Mouse (Mus musculus): ENCODE results near the gene Cir1.

DNA sequence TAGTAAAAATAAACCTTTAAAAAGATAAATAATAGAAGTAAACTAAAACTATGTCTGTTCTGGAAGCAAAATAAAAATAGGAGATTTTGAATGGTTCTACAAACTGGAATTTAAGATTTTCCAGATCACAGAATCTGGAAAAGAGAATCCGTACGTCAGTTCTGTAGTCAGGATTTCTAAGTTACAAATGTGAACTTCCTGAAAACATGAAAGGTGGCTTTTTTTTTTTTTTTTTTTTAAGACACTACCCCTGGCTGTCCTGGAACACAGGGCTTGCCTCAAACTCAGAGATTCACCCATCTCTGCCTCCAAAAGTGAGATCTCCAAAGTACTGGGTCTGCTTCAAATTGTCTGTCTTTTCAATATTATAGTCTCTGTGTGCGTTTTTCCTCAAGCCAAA is 1.8 kb upstream of the Cir1 start:
- TF ChIP-seq EP300 (optimal IDR thresholded peaks at IDR 0.05) (no peak), CTCF (IDR thresholded peaks at IDR 0.05; ENCODE audit: low read depth) (no peak)
